Mouse (Mus musculus) left cerebral cortex, adult 9 months (tissue): ENCODE data around the gene Ubtd1.

Source experiments
- DNase-seq, 2 experiments: peaks; one replicate each; pipeline ENCODE4 v3.0.0; 2022; ENCODE audit warnings: low spot score in 2 of 2

The Ubtd1 gene

DNA sequence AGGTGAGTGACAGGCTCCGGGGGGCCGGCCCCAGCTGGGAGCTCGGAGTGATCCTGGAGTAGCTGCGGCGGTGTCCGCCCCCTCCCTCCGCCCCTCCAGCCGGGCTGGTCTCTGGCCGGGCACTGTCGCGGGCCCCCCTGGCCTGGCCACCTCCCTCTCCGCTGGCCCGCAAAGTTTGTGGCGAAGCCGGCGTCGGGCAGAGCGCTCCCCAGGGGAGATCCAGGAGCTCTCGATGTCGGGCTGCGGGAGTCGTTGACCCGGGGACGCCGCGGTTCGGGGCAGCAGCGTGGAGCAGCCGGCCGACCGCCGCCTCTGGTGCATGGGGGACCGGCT is at the start of gene Ubtd1:
Ubtd1 (plus strand) TSS at position 169 of the 333 bp plus-strand sequence.
- no peak for DNase-seq

GRCm38 (mm10) chr19:41932686-41933085 is 48.9 kb upstream of the Ubtd1 start:
- no peak for DNase-seq

GRCm38 (mm10) chr19:41933179-41934086 is 48.1 kb upstream of the Ubtd1 start, which contains the start of the genes Exosc1 and Zdhhc16:
Exosc1 (minus strand) TSS chr19:41933423.
Zdhhc16 (plus strand) TSS chr19:41933480.
- peak; percentile 98 to 100 for DNase-seq

GRCm38 (mm10) chr19:41934124-41934523 is 47.4 kb upstream of the Ubtd1 start:
- no peak for DNase-seq

DNA sequence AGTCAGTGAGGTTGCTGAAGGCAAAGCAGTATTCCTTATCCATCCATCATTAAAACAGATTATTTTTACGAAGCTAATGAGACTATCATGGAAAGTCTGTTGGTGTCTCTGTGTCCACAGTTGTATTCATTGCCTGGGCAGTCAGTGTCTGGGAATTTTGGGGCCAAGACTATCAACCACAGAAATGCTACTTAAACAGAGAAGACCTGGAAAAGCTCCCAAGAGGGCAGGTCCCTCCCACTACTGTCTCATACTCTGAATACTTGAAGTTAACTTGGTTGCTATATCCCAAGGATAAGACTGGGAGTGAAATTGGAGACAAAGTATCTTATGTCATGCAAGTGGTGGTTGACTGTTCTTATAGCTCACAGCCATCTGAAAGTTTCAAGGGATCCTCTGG is 45.6 kb upstream of the Ubtd1 start:
- DNase-seq = no peak

GRCm38 (mm10) chr19:41938539-41938938 is 43.0 kb upstream of the Ubtd1 start:
- no peak for DNase-seq

DNA sequence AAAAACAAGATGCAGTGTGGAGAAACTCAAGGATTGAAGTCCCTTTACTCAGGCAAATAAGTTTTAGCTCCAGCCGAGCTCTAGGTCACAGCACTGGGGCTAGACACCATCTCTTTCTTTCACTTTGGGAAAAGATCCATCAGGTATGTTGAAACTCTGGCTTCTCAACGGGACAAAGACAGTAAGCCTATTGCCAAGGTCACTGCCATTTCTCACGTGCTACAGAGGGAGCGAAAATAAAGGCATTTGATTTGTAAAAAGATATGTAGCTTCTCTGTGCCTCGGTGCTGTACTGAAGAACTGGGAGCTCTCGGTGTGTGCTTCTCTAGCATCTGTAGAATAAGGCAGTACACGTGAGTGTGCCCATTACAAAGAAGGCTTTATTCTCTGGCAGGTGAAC is 37.7 kb upstream of the Ubtd1 start:
- no peak for DNase-seq

DNA sequence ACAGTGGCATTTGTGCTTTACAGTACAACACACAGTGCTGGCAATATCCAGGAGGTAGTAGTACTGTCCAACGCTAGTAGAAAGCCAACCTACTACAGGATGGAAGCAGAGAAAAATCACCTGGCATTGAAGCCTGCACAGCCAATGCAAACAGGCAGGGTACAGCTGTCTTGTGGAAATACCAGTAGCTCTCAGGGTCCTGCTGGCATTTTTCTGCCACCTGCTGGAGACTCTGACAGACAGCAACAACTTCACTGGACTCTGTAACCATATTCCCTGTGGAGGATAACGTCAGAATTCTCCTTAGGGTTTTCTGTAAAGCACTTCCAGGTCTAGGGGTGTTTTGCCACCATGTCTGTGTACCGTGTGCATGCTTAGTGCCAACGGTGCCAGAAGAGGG is 29.3 kb upstream of the Ubtd1 start:
- DNase-seq = no peak

GRCm38 (mm10) chr19:41953574-41953973 is 28.0 kb upstream of the Ubtd1 start:
- DNase-seq = peak in 1 of 2 experiments; percentile 28

DNA sequence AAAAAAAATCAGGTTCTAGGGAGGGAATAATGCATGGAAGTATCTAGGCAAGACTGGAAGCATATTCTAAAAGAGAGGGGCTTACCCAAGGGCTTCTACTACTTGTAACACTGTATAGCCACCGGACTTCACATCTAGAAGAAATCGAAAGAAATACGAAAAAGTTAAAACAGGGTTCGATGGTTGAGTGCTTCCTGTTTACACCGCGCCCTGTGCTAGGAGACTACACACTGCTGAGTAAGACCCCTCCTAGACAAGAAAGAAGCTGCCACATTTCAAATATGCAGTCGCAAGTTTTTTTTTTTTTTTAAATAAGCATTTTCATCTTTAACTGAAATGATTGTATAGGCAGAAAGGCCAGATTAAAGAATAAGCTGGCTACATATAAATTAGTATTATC is 11.9 kb upstream of the Ubtd1 start:
- DNase-seq = no peak

DNA sequence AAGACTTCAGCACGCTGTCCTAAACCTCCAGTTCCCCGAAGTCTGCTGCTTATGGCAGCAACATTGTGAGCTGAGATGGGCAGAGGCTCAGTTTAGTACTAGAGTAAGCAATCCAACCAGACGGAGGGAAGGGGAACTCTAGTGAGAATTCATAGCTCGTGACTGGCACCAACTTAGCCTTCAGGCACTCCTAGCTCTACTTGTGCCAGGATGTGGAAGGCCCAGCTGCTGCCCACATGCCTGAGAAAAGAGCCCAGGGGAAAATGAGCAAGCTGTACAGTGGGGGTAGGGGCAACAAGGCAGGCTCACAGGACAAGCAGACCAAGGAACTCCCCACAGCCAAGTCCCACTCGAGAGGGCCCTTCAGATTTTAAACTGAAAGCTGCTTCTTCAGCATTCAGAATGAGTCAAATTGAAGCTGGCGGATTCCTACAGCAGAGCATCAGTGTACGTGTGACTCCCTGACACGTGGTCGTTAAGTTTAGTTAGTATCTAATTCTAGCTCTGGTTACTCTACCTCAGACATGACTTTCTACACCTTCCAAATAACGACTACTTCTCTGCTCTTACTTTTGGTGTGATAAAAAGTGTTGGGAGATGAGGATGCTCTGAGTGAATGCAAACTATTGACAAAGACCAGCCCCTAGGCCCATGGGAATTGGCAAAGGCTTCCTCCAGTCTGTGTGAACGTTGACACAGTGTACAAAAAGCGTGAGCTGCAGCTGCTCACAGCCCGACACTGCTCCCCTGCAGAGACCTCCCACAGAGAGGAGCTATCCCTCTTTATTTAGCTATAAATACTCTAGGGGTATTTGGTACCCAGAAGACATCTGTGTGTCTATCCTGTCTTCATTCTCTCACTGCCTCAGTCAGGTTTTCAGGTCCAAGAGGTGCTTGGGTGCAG is 7.4 kb upstream of the Ubtd1 start:
- DNase-seq = peak in 1 of 2 experiments; percentile 56

GRCm38 (mm10) chr19:41980422-41980818 is 1.1 kb upstream of the Ubtd1 start:
- DNase-seq = no peak

DNA sequence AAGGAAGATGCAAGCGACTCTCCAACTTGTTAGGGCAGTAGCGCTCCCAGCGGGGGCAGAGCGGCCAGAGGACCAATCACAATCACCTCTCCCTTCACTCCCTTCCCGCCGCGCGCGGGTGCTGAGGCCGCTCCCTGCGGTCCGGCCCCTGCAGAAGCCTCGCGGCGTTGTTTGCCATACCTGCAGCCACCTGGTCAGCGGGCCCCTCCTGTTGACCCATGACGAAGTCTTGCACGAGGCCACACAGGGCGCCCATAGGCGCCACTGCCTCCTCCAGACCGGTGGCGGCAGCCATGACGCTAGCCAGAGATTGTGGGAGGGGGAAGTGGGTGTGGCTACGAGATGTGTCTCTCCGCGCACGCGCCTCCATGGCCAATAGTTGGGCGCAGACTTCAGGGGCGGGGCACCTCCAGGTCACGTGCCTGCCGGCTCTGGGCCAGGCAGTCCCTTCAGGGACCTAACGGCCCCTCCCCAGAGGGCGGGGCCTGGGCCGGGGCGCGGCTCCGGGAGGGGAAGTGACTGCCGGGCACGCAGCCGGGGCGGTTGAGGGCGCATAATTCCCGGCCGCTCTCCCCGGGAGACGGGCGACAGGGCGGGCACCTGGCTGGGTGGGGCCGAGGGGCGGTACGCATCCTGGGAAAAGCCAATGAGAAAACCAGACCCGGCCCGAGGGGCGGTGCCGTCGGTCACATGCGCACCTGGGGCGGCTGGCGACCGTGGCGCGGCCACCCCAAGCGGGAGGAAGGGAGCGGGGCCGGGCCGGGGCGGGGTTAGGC is 556 bp upstream of the Ubtd1 start, which contains the start of gene Mms19:
Mms19 (minus strand) TSS at position 339 of the 776 bp plus-strand sequence.
- peak; percentile 99 for DNase-seq

- no peak for DNase-seq
These were observed 598 bp downstream of the Ubtd1 start for GRCm38 (mm10) chr19:41981931-41982790.

DNA sequence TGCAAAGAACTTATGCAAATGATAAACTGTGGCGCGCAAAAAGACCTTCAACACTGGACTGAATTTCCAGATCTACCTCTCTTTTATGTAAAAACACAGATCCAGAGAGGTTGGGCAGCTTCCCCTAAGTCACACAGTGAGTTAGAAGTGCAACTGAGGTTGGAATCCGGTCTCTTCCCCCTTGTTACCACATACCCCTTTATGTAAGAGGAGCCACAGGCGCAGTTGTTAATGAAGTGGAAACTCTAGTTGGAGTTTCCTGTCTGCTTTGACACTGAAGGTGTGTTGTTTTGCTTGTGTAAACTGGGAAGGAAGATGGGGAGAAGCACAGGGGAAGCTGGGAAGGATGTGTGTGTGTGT is 1.2 kb downstream of the Ubtd1 start:
- DNase-seq = no peak

DNA sequence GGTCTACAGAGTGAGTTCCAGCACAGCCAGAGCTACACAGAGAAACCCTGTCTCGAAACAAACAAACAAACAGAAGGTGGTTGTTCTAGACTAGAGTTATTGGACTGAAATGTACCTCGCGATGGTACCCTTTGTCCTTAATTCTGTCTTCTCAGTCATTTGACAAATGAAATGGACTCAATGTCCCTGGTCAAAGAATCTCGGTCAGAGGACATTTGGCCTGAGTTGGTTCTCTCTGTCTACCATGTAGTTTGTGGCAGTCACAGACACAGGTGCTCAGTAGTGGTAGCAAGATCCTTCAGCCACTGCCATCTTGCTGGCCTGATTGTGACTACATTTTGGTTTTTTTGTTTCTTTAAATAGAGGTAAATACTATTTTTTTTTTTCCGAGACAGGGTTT is 4.4 kb downstream of the Ubtd1 start:
- no peak for DNase-seq

- DNase-seq = no peak
These were observed 5.6 kb downstream of the Ubtd1 start for GRCm38 (mm10) chr19:41987206-41987605.

GRCm38 (mm10) chr19:41989810-41990209 is 8.2 kb downstream of the Ubtd1 start:
- DNase-seq = no peak

- DNase-seq = no peak
These were observed 10.4 kb downstream of the Ubtd1 start for GRCm38 (mm10) chr19:41991926-41992477.

DNA sequence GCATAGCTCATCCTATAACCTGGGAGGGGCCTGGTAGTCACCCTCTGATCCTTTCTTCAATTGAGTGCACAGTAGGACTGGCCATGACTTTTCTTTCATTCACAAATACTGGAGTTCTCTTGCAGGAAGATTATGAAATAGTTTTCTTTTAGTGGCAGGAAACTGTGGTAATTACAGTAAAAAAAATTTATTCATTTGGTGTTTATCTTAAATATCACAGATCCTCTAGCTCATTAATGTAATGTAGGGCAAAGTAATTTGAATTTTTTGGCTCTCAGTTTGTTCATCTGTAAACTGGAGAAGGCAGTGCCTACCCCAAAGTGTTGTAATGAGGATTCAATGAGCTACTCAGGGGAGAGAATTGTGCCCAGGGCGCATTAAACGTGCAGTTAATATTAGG is 11.4 kb downstream of the Ubtd1 start:
- DNase-seq = no peak
